Mouse (Mus musculus): ENCODE results near the gene Otud5. TPM values are rescaled to one million over a fixed set of nuclear protein-coding genes. Genes with fewer than 3 reads are reported as not detected.
"Not testable (repeated sequence)": the region's sequence is repeated elsewhere in the genome, so short reads cannot be mapped to it uniquely, and the experiment has no call there.

Otud5 gene
- polyA plus RNA-seq, 2 experiments, result 26.9 to 30.4 TPM

DNA sequence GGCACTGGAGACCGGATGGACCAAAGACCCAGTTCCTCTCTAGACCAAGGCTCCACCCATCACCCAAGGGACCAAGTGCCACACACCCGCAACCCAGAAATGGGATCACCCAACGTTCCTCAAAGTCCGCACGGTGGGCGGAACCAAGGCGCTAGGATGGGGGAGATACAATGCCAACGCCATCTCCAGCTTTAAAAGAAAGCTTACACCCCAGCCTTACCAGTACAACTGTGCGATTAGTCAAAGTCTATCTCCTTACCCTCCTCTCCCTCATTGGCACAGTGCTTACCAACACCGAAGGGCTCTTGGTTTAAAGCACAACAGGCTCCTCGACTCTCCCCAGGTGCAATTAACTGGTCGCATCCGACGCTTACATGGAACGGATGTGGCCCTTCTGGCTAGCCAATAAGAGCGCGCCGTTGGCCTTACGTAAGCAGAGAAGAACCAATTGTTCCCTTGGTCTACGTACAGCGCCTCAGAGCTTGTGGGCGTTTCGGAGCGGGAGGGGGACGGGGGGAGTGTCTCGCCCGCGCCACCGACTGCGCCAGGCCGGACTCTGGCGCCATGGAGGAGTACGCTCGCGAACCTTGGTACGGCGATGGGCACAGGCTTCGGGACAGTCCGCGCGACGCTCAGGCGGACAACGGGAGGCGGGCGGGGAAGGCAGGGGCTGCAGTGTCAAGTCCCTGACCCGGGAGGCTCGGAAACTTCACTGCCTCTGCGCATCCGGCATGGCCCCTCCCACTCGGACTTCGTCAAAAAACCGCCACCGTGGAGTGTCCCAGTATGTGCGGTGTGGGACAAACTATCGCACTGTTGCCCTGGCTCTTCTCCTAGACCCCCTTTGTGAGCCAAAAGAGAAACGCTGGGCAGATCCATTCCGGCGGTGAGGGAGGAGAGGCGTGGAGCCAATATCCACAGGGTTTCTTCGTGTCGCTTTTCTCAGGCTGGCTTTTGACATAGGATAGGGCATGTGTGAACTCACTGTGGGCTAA lies 58.0 kb downstream of the Otud5 start, which contains the start of the genes Pqbp1 and Timm17b:
Gene Pqbp1 (minus strand): TSS at position 390 of the 995 bp plus-strand sequence.
Gene Timm17b (plus strand): TSS at position 478 of the 995 bp plus-strand sequence.
- Histone ChIP-seq H3K4me3 (ENCODE audit: insufficient read depth in 1 of 2, low read depth in 2 of 2, low read length in 2 of 2) (peak within 1 kb of the TSS; percentile 56 to 78), H3K4me1 (replicated peaks; ENCODE audit: control insufficient read depth in 2 of 2, insufficient read depth in 2 of 2, low read length in 1 of 2) (peaks cover 0 to 5% of the 10 kb centered on the region in 2 experiments; a peak in 1 of 4 replicates), H3K9ac (replicated peaks) (peak within 1 kb of the TSS; percentile 72), H3K4me2 (ENCODE audit: low read depth) (peak within 1 kb of the TSS; percentile 72), H3K9me3 (ENCODE audit: control insufficient read depth, low read length) (no peaks in the 10 kb centered on the region), H3K27me3 (ENCODE audit: control insufficient read depth, insufficient read depth, low read length) (no peaks in the 10 kb centered on the region), H3K27ac (peak within 1 kb of the TSS; percentile 62), H3K36me3 (replicated peaks; ENCODE audit: control insufficient read depth, insufficient read depth, low read depth) (0 out of 2 replicates have a peak, but pooled peaks cover 3% of the 10 kb centered on the region)
- TF ChIP-seq EP300 (IDR thresholded peaks at IDR 0.05; ENCODE audit: low read depth), result peak; percentile 27; the same call in 1 of the 2 replicates
- TF ChIP-seq CTCF (IDR thresholded peaks at IDR 0.05; ENCODE audit: low read depth), result no peak
- WGBS (ENCODE audit: insufficient replicate concordance), result 12% methylated on average over 62 of the region's 62 CpGs
- peak; percentile 87 to 89 (median 88) for DNase-seq (ENCODE audit: low read depth in 3 of 3, low spot score in 3 of 3)
- ATAC-seq (ENCODE audit: insufficient read depth), result peak; percentile 98

DNA sequence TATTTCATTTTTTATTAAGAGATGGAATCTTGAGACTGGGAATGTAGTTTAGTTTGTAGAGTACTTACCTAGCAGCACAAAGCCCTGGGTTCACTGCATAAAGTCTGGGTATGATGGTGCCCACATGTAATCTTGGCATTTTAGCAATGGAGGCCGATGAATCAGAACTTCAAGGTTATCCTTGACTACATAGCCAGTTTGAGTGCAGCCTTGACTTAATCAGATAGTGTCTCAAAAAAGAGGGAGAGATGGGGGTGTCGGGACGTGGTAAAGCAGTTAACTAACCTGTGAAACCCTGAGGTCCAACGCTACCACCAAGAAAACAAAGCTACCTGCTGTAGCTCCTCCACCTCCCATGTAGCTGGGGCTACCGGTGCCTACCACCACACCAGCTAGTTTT lies 63.3 kb downstream of the Otud5 start:
- Histone ChIP-seq H3K4me1 (replicated peaks; ENCODE audit: control insufficient read depth in 2 of 2, insufficient read depth in 2 of 2, low read length in 1 of 2) (no peaks in the 10 kb centered on the region), H3K9ac (replicated peaks) (no peak overlapping the region), H3K9me3 (ENCODE audit: control insufficient read depth, low read length) (no peaks in the 10 kb centered on the region), H3K4me2 (ENCODE audit: low read depth) (no peak overlapping the region), H3K27ac (no peak overlapping the region), H3K36me3 (replicated peaks; ENCODE audit: control insufficient read depth, insufficient read depth, low read depth) (no peaks in the 10 kb centered on the region), H3K27me3 (ENCODE audit: control insufficient read depth, insufficient read depth, low read length) (no peaks in the 10 kb centered on the region), H3K4me3 (ENCODE audit: insufficient read depth in 1 of 2, low read depth in 2 of 2, low read length in 2 of 2) (no peak overlapping the region)
- TF ChIP-seq CTCF (IDR thresholded peaks at IDR 0.05; ENCODE audit: low read depth), result no peak
- TF ChIP-seq EP300 (IDR thresholded peaks at IDR 0.05; ENCODE audit: low read depth), result no peak
- no peak for ATAC-seq (ENCODE audit: insufficient read depth)
- DNase-seq (ENCODE audit: low read depth in 3 of 3, low spot score in 3 of 3), result no peak
- WGBS (ENCODE audit: insufficient replicate concordance), result 74% methylated on average over 5 of the region's 5 CpGs

DNA sequence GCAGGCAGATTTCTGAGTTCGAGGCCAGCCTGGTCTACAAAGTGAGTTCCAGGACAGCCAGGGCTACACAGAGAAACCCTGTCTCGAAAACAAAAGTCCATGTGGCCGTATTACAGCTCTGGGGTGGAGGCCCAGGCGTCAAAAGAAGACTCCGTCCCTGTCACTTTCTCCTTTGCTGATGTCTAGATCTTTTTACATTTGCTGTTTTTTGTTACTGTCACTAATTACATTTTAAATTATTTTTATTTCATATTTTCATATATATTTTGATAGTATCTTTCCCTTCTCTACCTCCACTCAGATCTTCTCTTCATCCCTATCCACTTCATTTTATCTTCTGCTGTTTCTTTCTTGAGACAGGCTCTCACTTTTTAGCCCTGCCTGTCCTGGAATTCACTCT lies 66.6 kb downstream of the Otud5 start, which contains the start of gene Gm10491:
Gene Gm10491 (minus strand): TSS at position 101 of the 400 bp plus-strand sequence.
- no peaks in the 10 kb centered on the region for H3K9me3 ChIP-seq (ENCODE audit: control insufficient read depth, low read length)
- no peak within 1 kb of the TSS for H3K4me3 ChIP-seq (ENCODE audit: insufficient read depth in 1 of 2, low read depth in 2 of 2, low read length in 2 of 2)
- ATAC-seq (ENCODE audit: insufficient read depth), result no peak
- no peak within 1 kb of the TSS for H3K4me2 ChIP-seq (ENCODE audit: low read depth)
- DNase-seq (ENCODE audit: low read depth in 3 of 3, low spot score in 3 of 3), result no peak
- H3K27ac ChIP-seq, result no peak within 1 kb of the TSS
- WGBS (ENCODE audit: insufficient replicate concordance), result 69% methylated on average over 5 of the region's 5 CpGs
- TF ChIP-seq CTCF (IDR thresholded peaks at IDR 0.05; ENCODE audit: low read depth), result no peak
- no peak for TF ChIP-seq EP300 (IDR thresholded peaks at IDR 0.05; ENCODE audit: low read depth)
- no peaks in the 10 kb centered on the region for H3K27me3 ChIP-seq (ENCODE audit: control insufficient read depth, insufficient read depth, low read length)
- no peak within 1 kb of the TSS for H3K9ac ChIP-seq (replicated peaks)
- no peaks in the 10 kb centered on the region for H3K4me1 ChIP-seq (replicated peaks; ENCODE audit: control insufficient read depth in 2 of 2, insufficient read depth in 2 of 2, low read length in 1 of 2)
- no peaks in the 10 kb centered on the region for H3K36me3 ChIP-seq (replicated peaks; ENCODE audit: control insufficient read depth, insufficient read depth, low read depth)

DNA sequence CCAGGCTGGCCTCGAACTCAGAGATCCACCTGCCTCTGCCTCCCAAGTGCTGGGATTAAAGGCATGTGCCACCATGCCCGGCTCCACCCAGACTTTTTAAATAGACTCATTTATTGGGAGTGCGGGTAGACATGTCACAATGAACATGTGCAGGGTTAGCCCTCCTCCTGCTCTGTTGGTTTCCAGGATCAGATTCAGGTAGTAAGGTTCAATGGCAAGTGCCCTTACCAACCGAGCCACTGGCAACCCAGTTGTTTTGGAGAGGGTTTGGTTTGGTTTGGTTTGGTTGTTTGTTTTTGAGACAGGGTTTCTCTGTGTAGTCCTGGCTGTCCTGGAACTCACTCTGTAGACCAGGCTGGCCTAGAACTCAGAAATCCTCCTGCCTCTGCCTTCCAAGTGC lies 68.1 kb downstream of the Otud5 start, which contains the start of gene Gm10490:
Gene Gm10490 (plus strand): TSS at position 301 of the 400 bp plus-strand sequence.
- not testable (repeated sequence) for H3K9ac ChIP-seq (replicated peaks); H3K4me1 ChIP-seq (replicated peaks; ENCODE audit: control insufficient read depth in 2 of 2, insufficient read depth in 2 of 2, low read length in 1 of 2); H3K4me3 ChIP-seq (ENCODE audit: insufficient read depth in 1 of 2, low read depth in 2 of 2, low read length in 2 of 2); H3K9me3 ChIP-seq (ENCODE audit: control insufficient read depth, low read length); H3K36me3 ChIP-seq (replicated peaks; ENCODE audit: control insufficient read depth, insufficient read depth, low read depth); ATAC-seq (ENCODE audit: insufficient read depth); H3K27ac ChIP-seq; H3K4me2 ChIP-seq (ENCODE audit: low read depth); H3K27me3 ChIP-seq (ENCODE audit: control insufficient read depth, insufficient read depth, low read length); DNase-seq (ENCODE audit: low read depth in 3 of 3, low spot score in 3 of 3)
- WGBS (ENCODE audit: insufficient replicate concordance), result 75% methylated on average over 4 of the region's 4 CpGs

DNA sequence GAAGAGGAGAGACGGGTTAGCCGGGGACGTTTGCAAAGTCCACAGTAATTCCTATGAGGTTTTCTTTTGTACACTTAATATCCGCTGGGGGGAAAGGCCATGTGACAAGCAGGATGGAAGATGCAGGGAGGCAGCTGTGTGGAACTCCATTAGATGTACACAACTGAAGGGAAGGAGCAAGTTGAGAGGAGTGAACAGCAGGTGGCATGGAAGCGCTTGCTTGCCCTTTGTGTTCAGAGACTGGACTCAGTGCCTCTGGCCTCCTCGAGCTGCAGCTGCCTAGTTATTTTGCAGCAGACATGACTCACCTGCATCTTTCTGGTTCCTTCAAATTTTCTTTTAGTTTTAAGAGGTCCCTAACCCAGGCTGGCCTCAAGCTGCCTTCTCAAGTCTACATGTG lies 69.3 kb downstream of the Otud5 start:
- WGBS (ENCODE audit: insufficient replicate concordance), result 57% methylated on average over 6 of the region's 6 CpGs
- H3K9ac ChIP-seq (replicated peaks), result no peak overlapping the region
- TF ChIP-seq CTCF (IDR thresholded peaks at IDR 0.05; ENCODE audit: low read depth) (no peak), EP300 (IDR thresholded peaks at IDR 0.05; ENCODE audit: low read depth) (no peak)

More for the DNA sequence above, 69.3 kb downstream of the Otud5 start:
- no peaks in the 10 kb centered on the region for H3K36me3 ChIP-seq (replicated peaks; ENCODE audit: control insufficient read depth, insufficient read depth, low read depth)
- no peaks in the 10 kb centered on the region for H3K27me3 ChIP-seq (ENCODE audit: control insufficient read depth, insufficient read depth, low read length)
- H3K4me1 ChIP-seq (replicated peaks; ENCODE audit: control insufficient read depth in 2 of 2, insufficient read depth in 2 of 2, low read length in 1 of 2), result no peaks in the 10 kb centered on the region
- no peaks in the 10 kb centered on the region for H3K9me3 ChIP-seq (ENCODE audit: control insufficient read depth, low read length)
- no peak overlapping the region for H3K4me2 ChIP-seq (ENCODE audit: low read depth)
- ATAC-seq (ENCODE audit: insufficient read depth) (no peak), DNase-seq (ENCODE audit: low read depth in 3 of 3, low spot score in 3 of 3) (no peak)
- H3K4me3 ChIP-seq (ENCODE audit: insufficient read depth in 1 of 2, low read depth in 2 of 2, low read length in 2 of 2), result no peak overlapping the region
- H3K27ac ChIP-seq, result no peak overlapping the region

Data from liver, embryonic 14.5 days (tissue).